Mouse (Mus musculus): ENCODE data around the gene Arid1b.

GRCm38 (mm10) chr17:5277137-5277871, 283.2 kb downstream of the Arid1b start:
- TF ChIP-seq GATA1 (IDR thresholded peaks at IDR 0.05; ENCODE audit: borderline replicate concordance, low read length): no peak
- no peak for TF ChIP-seq TAL1 (conservative IDR thresholded peaks at IDR 0.05; ENCODE audit: low read depth, low read length)
- TF ChIP-seq CTCF (IDR thresholded peaks at IDR 0.05; ENCODE audit: low read depth, low read length): no peak
